Mouse (Mus musculus) hindbrain, embryonic 16.5 days (tissue): ENCODE data around the gene Frrs1. TPM values are rescaled to one million over a fixed set of nuclear protein-coding genes. Genes with fewer than 3 reads are reported as not detected.
A peak's percentile ranks its signal among the peaks of the same experiment; 100 is the strongest.

Experiments used
- ATAC-seq: fragments of 200-750 bp; cut with Nextera tagmentation; 2 replicates; pipeline ENCODE4 v1.8.0; 2017; ENCODE audit warnings: moderate TSS enrichment, moderate library complexity
- H3K27ac ChIP-seq: fragments of 300-500 bp; sonication (generic); 2 replicates; pipeline ENCODE4 v1.5.1; 2014; ENCODE audit warnings: low read depth, mild to moderate bottlenecking, control low read depth, low read length, moderate library complexity
- H3K27me3 ChIP-seq: fragments of 300-500 bp; sonication (generic); replicated peaks from 2 replicates; pipeline ENCODE4 v1.6.1; 2014; ENCODE audit warnings: low read length; ENCODE audit not compliant: control insufficient read depth, insufficient read depth
- H3K36me3 ChIP-seq: fragments of 300-500 bp; sonication (generic); 2 replicates; pipeline ENCODE4 v1.6.1; 2014; ENCODE audit warnings: mild to moderate bottlenecking, low read length, moderate library complexity, mixed read lengths; ENCODE audit not compliant: control insufficient read depth, insufficient read depth
- H3K4me1 ChIP-seq: fragments of 300-500 bp; sonication (generic); 2 replicates; pipeline ENCODE4 v1.6.1; 2014; ENCODE audit warnings: low read depth, low read length; ENCODE audit not compliant: control insufficient read depth, insufficient read depth
- H3K4me2 ChIP-seq: fragments of 300-500 bp; sonication (generic); 2 replicates; pipeline ENCODE4 v1.6.1; 2014; ENCODE audit warnings: mild to moderate bottlenecking, low read length, control low read depth, moderate library complexity
- H3K4me3 ChIP-seq: fragments of 300-500 bp; sonication (generic); 2 replicates; pipeline ENCODE4 v1.5.1; 2014; ENCODE audit warnings: mild to moderate bottlenecking, low read length, control low read depth, moderate library complexity
- H3K9ac ChIP-seq: fragments of 300-500 bp; sonication (generic); 2 replicates; pipeline ENCODE4 v1.6.1; 2014; ENCODE audit warnings: low read depth, mild to moderate bottlenecking, control low read depth, low read length, moderate library complexity
- H3K9me3 ChIP-seq: fragments of 300-500 bp; sonication (generic); 2 replicates; pipeline ENCODE4 v1.6.1; 2014; ENCODE audit warnings: mild to moderate bottlenecking, low read length, moderate library complexity; ENCODE audit not compliant: control insufficient read depth
- WGBS: fragments of 180-500 bp; shearing (Covaris S2); extraction: QIAGEN DNeasy Blood & Tissue Kit; methylation state at CpG from one replicate; pipeline ENCODE4 v1.1.7; 2014; 5-methylcytosine and 5-hydroxymethylcytosine counted together
- polyA plus RNA-seq: library from polyadenylated mRNA; unstranded; fragments of >200 nt; fragmentation: Nextera tagmentation; extraction: Ambion mirVana; gene quantifications from 2 replicates; pipeline ENCODE4 v1.2.1, GENCODE M21; 2015

The Frrs1 gene
- polyA plus RNA-seq, 1 experiment from 2014 or later = 7.1 TPM

GRCm38 (mm10) chr3:116861223-116861539 is 1.9 kb downstream of the Frrs1 start:
- peak overlapping the region; percentile 72 for H3K27ac ChIP-seq

GRCm38 (mm10) chr3:116861540-116862067 is 2.3 kb downstream of the Frrs1 start:
- Histone ChIP-seq H3K9ac (peak overlapping the region; percentile 72), H3K9me3 (no peaks in the 10 kb centered on the region), H3K27ac (peak overlapping the region; percentile 72), H3K27me3 (no peaks in the 10 kb centered on the region), H3K4me1 (peaks cover 2% of the 10 kb centered on the region; the same call in 1 of the 2 replicates), H3K4me2 (peak overlapping the region; percentile 94), H3K4me3 (peak overlapping the region; percentile 60), H3K36me3 (no peaks in the 10 kb centered on the region)
- ATAC-seq = peak; percentile 94
- 2% methylated on average over 25 of the region's 25 CpGs for WGBS

More at GRCm38 (mm10) chr3:116861223-116861539, 1.9 kb downstream of the Frrs1 start:
- H3K4me2 ChIP-seq = peak overlapping the region; percentile 94
- no peaks in the 10 kb centered on the region for H3K36me3 ChIP-seq
- ATAC-seq = peak; percentile 84
- H3K9ac ChIP-seq = peak overlapping the region; percentile 72
- no peaks in the 10 kb centered on the region for H3K27me3 ChIP-seq
- H3K4me3 ChIP-seq = peak overlapping the region; percentile 60
- peaks cover 2% of the 10 kb centered on the region; the same call in 1 of the 2 replicates for H3K4me1 ChIP-seq
- 6% methylated on average over 4 of the region's 4 CpGs for WGBS
- H3K9me3 ChIP-seq = no peaks in the 10 kb centered on the region

GRCm38 (mm10) chr3:116862621-116863020 is 3.4 kb downstream of the Frrs1 start:
- H3K4me2 ChIP-seq = no peak overlapping the region
- no peak for ATAC-seq
- no peak overlapping the region for H3K9ac ChIP-seq
- H3K27me3 ChIP-seq = no peaks in the 10 kb centered on the region
- H3K4me3 ChIP-seq = no peak overlapping the region
- no peaks in the 10 kb centered on the region for H3K36me3 ChIP-seq
- H3K27ac ChIP-seq = no peak overlapping the region
- WGBS = 68% methylated on average over 1 of the region's 1 CpGs
- H3K4me1 ChIP-seq = peaks cover 2% of the 10 kb centered on the region; the same call in 1 of the 2 replicates
- no peaks in the 10 kb centered on the region for H3K9me3 ChIP-seq

GRCm38 (mm10) chr3:116864421-116864820 is 5.2 kb downstream of the Frrs1 start:
- H3K27ac ChIP-seq = no peak overlapping the region
- no peak overlapping the region for H3K4me3 ChIP-seq
- H3K4me2 ChIP-seq = no peak overlapping the region
- no peaks in the 10 kb centered on the region for H3K9me3 ChIP-seq
- no peaks in the 10 kb centered on the region for H3K36me3 ChIP-seq
- WGBS = 85% methylated on average over 5 of the region's 5 CpGs
- no peak for ATAC-seq
- no peak overlapping the region for H3K9ac ChIP-seq
- peaks cover 2% of the 10 kb centered on the region; the same call in 1 of the 2 replicates for H3K4me1 ChIP-seq
- no peaks in the 10 kb centered on the region for H3K27me3 ChIP-seq

- no peaks in the 10 kb centered on the region for H3K9me3 ChIP-seq
- no peak overlapping the region for H3K4me3 ChIP-seq
- no peak overlapping the region for H3K4me2 ChIP-seq
- H3K36me3 ChIP-seq = no peaks in the 10 kb centered on the region
- peaks cover 2% of the 10 kb centered on the region; the same call in 1 of the 2 replicates for H3K4me1 ChIP-seq
- WGBS = 87% methylated on average over 1 of the region's 1 CpGs
- ATAC-seq = no peak
- H3K27me3 ChIP-seq = no peaks in the 10 kb centered on the region
- H3K27ac ChIP-seq = no peak overlapping the region
- no peak overlapping the region for H3K9ac ChIP-seq
These were observed 6.0 kb downstream of the Frrs1 start for GRCm38 (mm10) chr3:116865199-116865636.

- Histone ChIP-seq H3K4me2 (no peak overlapping the region), H3K9ac (no peak overlapping the region), H3K36me3 (no peaks in the 10 kb centered on the region), H3K4me1 (no peaks in the 10 kb centered on the region), H3K27me3 (no peaks in the 10 kb centered on the region), H3K4me3 (no peak overlapping the region), H3K9me3 (no peaks in the 10 kb centered on the region), H3K27ac (no peak overlapping the region)
- 64% methylated on average over 3 of the region's 3 CpGs for WGBS
- ATAC-seq = no peak
These were observed 11.1 kb downstream of the Frrs1 start for GRCm38 (mm10) chr3:116870372-116870771.

- 91% methylated on average over 14 of the region's 14 CpGs for WGBS
- Histone ChIP-seq H3K36me3 (no peaks in the 10 kb centered on the region), H3K4me2 (no peak overlapping the region), H3K9me3 (no peaks in the 10 kb centered on the region), H3K27ac (no peak overlapping the region), H3K27me3 (no peaks in the 10 kb centered on the region), H3K4me3 (no peak overlapping the region), H3K9ac (no peak overlapping the region), H3K4me1 (no peaks in the 10 kb centered on the region)
- ATAC-seq = no peak
These were observed 23.1 kb downstream of the Frrs1 start for GRCm38 (mm10) chr3:116882221-116882960.

- no peak overlapping the region for H3K9ac ChIP-seq
- no peaks in the 10 kb centered on the region for H3K9me3 ChIP-seq
- no peak overlapping the region for H3K4me2 ChIP-seq
- no peak overlapping the region for H3K27ac ChIP-seq
- no peak for ATAC-seq
- H3K36me3 ChIP-seq = no peaks in the 10 kb centered on the region
- H3K27me3 ChIP-seq = no peaks in the 10 kb centered on the region
- H3K4me3 ChIP-seq = no peak overlapping the region
- 90% methylated on average over 8 of the region's 8 CpGs for WGBS
- no peaks in the 10 kb centered on the region for H3K4me1 ChIP-seq
These were observed 25.7 kb downstream of the Frrs1 start for GRCm38 (mm10) chr3:116884941-116885340.

GRCm38 (mm10) chr3:116889358-116889757 is 30.1 kb downstream of the Frrs1 start:
- H3K4me2 ChIP-seq = no peak overlapping the region
- H3K36me3 ChIP-seq = no peaks in the 10 kb centered on the region
- no peak overlapping the region for H3K4me3 ChIP-seq
- no peaks in the 10 kb centered on the region for H3K4me1 ChIP-seq
- WGBS = 97% methylated on average over 7 of the region's 7 CpGs
- no peak overlapping the region for H3K9ac ChIP-seq
- no peak for ATAC-seq
- H3K27ac ChIP-seq = no peak overlapping the region
- H3K9me3 ChIP-seq = no peaks in the 10 kb centered on the region
- no peaks in the 10 kb centered on the region for H3K27me3 ChIP-seq
